Mouse (Mus musculus): ENCODE measurements around the gene Cdkl5.

Cdkl5 gene

DNA sequence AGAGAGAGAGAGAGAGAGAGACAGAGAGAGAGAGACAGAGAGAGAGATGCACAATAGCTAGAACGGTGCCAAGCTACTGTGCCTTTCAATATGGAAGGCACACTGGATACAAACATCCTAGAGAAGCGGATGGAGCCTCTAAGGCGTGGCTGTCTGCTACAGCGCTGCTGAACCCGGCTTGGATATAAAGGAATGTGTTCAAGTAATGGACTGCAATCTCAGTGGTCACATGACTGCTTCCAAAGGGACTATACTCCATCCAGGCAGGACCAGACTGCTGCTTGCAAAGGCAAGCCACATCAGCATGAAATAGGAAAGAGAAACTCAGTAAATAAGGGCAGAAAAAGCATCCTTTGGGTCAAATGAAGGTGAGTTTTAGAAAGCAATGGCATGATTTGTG lies 258.9 kb downstream of the Cdkl5 start, which contains the start of gene Ppef1:
Ppef1 (minus strand) TSS at position 116 of the 400 bp plus-strand sequence.
- no peak for DNase-seq (ENCODE audit: low read depth, low spot score)
